Mouse (Mus musculus): Measurements from ENCODE around the gene Kank2. TPM values are rescaled to one million over a fixed set of nuclear protein-coding genes. Genes with fewer than 3 reads are reported as not detected.
A peak's percentile ranks its signal among the peaks of the same experiment; 100 is the strongest.

Gene Kank2
- polyA plus RNA-seq, 1 experiment from 2014 or later = 30.0 TPM

DNA sequence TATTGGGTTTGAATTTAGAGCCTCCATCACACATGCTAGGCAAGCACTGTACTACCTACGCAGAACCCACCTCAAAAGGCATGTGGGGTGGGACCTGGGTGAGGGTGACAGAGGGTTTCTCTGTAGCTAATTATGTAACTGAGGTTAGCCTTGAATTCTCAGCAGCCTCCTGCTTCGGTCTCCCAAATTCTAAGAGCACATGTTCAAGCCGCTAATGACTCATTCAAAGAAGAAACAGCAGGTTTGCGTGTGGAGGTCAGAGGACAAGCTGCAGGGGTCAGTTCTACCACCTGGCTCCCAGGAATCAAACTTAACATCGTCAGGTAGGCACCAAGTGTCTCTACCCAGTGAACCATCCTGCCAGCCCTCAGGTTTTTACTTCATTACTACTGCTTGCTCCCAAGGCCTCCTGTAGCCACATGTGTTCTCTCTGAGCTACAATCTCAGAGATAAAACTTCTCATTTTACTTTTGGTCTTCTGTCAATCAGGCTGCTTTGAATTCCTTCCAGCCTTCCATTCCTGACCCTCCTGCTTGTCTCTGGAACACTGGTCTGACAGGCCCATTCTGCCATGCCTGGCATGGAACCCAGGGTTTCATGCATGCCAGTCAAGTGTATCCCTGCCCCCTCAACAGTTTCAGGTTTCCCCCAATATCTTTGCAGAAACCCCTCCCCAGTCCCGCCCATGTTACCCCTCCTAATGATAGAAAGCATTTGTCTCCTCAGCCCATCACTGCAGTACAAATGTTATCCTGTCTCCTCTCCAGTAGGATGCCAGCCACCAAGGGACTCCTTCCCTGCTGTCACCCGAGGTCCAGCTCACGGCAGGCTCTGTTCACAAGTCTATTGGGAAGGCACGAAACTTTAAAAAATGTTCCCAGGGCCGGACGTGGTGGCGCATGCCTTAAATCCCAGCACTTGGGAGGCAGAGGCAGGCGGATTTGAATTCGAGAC, 39.7 kb downstream of the Kank2 start:
- peak overlapping the region; percentile 91 for H3K9ac ChIP-seq
- no peaks in the 10 kb centered on the region for H3K9me3 ChIP-seq
- no peaks in the 10 kb centered on the region for H3K27me3 ChIP-seq
- peak overlapping the region; percentile 80 for H3K4me2 ChIP-seq
- no peak for ATAC-seq (ENCODE audit: borderline replicate concordance, extremely low read depth, low FRiP score, low TSS enrichment)
- peak overlapping the region; percentile 83 for H3K4me3 ChIP-seq
- peaks cover 21% of the 10 kb centered on the region for H3K36me3 ChIP-seq
- no peak overlapping the region for H3K27ac ChIP-seq
- WGBS = 49% methylated on average over 14 of the region's 14 CpGs
- peaks cover 37% of the 10 kb centered on the region for H3K4me1 ChIP-seq

DNA sequence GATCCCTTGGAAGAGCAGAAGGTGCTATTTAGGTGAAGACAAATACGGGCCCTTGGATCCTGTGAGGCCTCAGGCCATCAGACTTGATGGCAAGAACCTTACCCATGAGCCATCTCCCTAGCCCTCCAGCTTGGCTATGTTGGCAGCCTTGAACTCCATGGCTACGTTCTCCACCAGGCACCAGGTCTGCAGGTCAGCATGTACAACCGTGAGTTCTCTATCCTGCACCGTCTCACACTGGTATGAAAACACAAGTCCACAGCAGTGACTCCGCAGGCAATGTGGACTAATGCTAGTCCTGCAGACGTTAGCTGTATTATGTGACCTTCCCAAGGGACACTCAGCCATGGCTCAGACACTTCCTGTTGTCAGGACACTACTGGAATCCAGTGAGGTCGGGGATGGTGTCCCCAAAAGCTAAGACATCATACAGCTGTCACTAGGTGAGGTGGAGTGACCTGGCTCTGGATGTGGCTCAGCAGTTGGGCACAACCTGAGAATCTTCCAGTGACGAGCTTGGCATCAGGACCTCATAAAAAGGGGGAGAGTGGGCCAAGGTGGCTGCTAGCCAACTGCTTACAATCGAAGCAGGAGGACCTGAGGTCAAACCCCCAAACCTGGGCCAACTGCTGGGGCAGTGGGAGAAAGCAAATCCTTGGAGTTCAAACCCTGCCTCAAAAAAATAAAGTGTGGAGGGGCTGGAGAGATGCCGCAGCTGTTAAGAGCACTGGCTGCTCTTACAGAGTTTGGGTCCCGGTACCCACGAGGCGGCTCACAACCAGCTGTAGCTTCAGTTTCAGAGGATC, 43.8 kb downstream of the Kank2 start:
- peaks cover 48% of the 10 kb centered on the region for H3K4me1 ChIP-seq

DNA sequence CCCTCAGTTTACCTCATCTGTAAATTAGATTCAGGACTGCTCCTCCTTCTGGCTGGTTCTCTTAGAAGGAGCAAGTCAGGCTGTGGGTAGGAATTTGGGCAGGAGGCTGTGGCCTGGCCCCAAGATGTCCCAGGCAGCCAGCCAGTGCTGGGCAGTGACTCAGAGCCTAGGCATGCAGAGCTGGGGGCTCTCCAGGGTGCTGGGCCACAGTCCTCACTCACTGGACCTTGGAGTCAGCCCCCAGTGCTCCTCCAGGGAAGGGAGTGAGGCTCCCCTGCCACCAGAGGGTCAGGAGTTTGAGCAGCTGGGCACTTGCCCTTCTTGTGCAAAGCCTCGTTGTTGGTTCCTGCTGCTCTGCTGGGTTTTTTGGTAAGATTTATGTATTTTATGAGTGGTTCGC, 44.5 kb downstream of the Kank2 start:
- Histone ChIP-seq H3K36me3 (peaks cover 30% of the 10 kb centered on the region), H3K27me3 (no peaks in the 10 kb centered on the region), H3K4me2 (no peak overlapping the region), H3K9ac (no peak overlapping the region), H3K4me3 (no peak overlapping the region), H3K9me3 (no peaks in the 10 kb centered on the region), H3K4me1 (peaks cover 41% of the 10 kb centered on the region), H3K27ac (peak overlapping the region; percentile 72)
- ATAC-seq (ENCODE audit: borderline replicate concordance, extremely low read depth, low FRiP score, low TSS enrichment) = peak; percentile 71
- whole genome bisulfite sequencing = 59% methylated on average over 2 of the region's 2 CpGs

More for the DNA sequence above, 43.8 kb downstream of the Kank2 start:
- Histone ChIP-seq H3K9me3 (no peaks in the 10 kb centered on the region), H3K27me3 (no peaks in the 10 kb centered on the region), H3K4me2 (no peak overlapping the region), H3K4me3 (no peak overlapping the region), H3K36me3 (peaks cover 24% of the 10 kb centered on the region), H3K9ac (no peak overlapping the region), H3K27ac (peak overlapping the region; percentile 72)
- no peak for ATAC-seq (ENCODE audit: borderline replicate concordance, extremely low read depth, low FRiP score, low TSS enrichment)
- 50% methylated on average over 13 of the region's 13 CpGs for WGBS

DNA sequence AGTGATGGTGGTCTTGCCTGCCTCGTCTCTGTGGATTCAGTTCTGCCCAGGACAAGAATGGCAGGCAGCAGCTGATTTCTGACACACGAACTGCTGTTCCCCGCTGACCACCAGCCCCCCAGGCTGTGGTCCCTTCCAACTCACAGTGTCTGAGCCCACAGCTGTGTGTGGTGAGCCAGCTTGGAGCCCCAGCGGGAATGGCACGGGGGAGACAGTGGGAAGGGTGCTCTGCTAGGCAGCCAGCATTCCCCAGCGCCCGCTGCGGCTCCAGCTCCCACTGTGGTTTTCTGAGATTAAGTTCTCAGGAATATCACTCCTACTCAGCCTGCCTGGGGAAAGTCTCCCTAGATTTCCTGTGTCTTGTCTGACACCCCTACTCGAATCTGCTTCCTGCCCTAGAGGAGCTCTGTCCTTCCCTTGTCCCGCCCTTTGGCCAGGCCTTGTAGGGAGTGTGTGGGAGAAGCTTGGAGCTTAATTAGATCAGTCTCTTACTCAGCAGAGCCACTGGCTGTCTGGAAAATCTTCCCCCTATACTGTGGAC, 46.2 kb downstream of the Kank2 start:
- Histone ChIP-seq H3K4me1 (peaks cover 47% of the 10 kb centered on the region), H3K36me3 (peaks cover 38% of the 10 kb centered on the region), H3K27ac (peak overlapping the region; percentile 53), H3K9me3 (no peaks in the 10 kb centered on the region), H3K4me3 (no peak overlapping the region), H3K4me2 (no peak overlapping the region), H3K27me3 (no peaks in the 10 kb centered on the region), H3K9ac (no peak overlapping the region)
- WGBS = 46% methylated on average over 10 of the region's 10 CpGs
- no peak for ATAC-seq (ENCODE audit: borderline replicate concordance, extremely low read depth, low FRiP score, low TSS enrichment)

DNA sequence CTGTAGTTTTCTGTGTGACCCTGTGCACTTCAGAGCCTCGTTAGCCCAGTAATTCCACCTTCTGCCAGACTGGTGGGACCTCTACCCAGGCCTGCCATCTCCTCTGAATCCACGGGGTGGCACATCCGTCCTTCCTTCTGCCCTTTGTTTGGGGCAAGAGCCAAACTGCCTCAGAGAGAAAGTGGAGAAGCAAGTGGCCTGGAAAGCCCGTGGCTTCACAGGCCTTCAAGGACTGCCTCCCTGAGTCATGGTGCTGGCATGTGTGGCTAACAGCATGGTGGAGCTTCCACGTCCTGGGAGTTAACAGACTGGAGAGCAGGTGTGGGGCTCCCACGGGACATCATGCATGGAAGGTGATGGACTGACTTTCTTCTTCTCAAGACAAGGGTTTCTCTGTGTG, 47.2 kb downstream of the Kank2 start:
- WGBS = 55% methylated on average over 6 of the region's 6 CpGs
- Histone ChIP-seq H3K4me1 (peaks cover 49% of the 10 kb centered on the region), H3K36me3 (peaks cover 38% of the 10 kb centered on the region), H3K4me2 (no peak overlapping the region), H3K4me3 (no peak overlapping the region), H3K27me3 (no peaks in the 10 kb centered on the region), H3K9me3 (no peaks in the 10 kb centered on the region), H3K27ac (peak overlapping the region; percentile 21; the same call in 1 of the 2 replicates), H3K9ac (no peak overlapping the region)
- no peak for ATAC-seq (ENCODE audit: borderline replicate concordance, extremely low read depth, low FRiP score, low TSS enrichment)

DNA sequence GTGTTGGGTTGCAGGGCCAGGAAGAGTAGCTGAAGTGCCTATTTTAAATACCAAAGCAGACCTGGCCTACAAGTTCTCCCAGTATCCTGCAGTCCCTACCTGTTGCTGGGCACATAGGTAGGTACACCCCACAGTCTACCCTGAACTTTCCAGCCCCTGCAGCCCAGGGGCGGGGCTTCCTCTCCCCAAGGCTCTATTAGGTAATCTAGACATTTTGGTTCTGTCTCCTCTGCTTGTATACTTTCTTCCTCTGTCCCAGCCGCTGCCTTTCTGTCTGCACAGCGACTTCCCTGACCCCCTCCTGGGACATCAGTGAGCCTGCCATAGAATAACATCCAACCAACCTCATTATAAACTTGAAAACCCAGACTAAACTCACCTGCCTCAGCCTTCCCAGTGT, 48.2 kb downstream of the Kank2 start:
- 78% methylated on average over 3 of the region's 3 CpGs for WGBS
- H3K4me3 ChIP-seq = no peak overlapping the region
- no peaks in the 10 kb centered on the region for H3K27me3 ChIP-seq
- ATAC-seq (ENCODE audit: borderline replicate concordance, extremely low read depth, low FRiP score, low TSS enrichment) = no peak
- no peaks in the 10 kb centered on the region for H3K9me3 ChIP-seq
- peaks cover 40% of the 10 kb centered on the region for H3K36me3 ChIP-seq
- H3K9ac ChIP-seq = no peak overlapping the region
- H3K27ac ChIP-seq = peak overlapping the region; percentile 62
- no peak overlapping the region for H3K4me2 ChIP-seq
- H3K4me1 ChIP-seq = peaks cover 49% of the 10 kb centered on the region

DNA sequence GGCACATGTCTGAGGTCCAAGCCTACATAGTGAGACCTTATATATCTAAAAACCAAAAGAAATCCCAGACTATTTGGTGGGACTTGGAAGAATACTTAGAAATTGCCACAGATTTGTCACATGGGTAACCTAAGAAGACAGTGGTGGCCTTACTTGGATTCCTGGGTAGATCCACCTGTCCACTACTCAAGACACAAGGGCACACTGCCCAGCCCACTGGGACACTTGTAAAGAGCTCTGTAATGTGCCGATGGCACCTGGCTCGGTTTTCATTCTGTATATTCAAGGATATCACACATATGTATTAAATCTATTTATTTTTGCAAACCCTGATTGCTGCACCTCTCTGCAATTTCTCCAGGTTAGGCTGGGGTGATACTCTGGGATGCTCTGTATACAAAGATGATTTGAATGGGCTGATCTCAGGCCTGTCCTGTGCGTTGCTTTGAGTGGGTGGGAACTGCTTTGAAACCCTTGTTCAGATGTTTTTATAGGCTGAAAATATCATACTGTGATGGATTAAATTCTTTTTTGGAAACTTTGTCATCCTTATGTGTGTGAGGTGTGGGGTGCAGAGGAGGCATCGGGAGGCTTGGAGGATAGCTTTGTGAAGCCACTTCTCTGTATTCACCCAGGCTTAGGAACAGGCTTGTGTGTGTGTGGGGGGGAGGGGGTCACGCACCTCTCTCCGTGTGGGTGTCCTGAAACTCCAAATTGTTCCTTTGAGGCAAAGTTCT, 49.0 kb downstream of the Kank2 start:
- no peak overlapping the region for H3K4me2 ChIP-seq
- peak overlapping the region; percentile 62 for H3K27ac ChIP-seq
- no peak for ATAC-seq (ENCODE audit: borderline replicate concordance, extremely low read depth, low FRiP score, low TSS enrichment)
- no peak overlapping the region for H3K4me3 ChIP-seq
- H3K4me1 ChIP-seq = peaks cover 44% of the 10 kb centered on the region
- no peaks in the 10 kb centered on the region for H3K27me3 ChIP-seq
- H3K36me3 ChIP-seq = peaks cover 49% of the 10 kb centered on the region
- no peak overlapping the region for H3K9ac ChIP-seq
- 78% methylated on average over 6 of the region's 6 CpGs for WGBS
- H3K9me3 ChIP-seq = no peaks in the 10 kb centered on the region

DNA sequence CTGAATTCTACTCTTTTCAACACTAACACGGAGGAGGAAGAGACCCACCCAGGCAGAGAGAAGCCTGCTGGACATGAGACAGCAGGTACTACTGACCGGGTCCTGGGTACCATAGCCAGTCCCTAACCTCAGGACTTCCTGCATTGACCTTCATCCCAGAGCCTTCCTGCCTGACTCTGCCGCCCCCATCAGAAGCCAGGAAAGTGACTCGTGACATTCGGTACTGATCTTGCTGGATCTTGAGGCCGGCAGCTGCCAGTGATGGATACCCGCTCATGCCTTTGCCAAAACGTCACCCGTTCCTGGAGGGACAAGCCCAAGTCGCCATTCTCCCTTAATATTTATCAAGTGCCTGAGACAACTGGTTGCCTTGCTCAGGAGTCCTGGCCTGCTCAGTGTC, 50.1 kb downstream of the Kank2 start:
- WGBS = 59% methylated on average over 10 of the region's 10 CpGs
- Histone ChIP-seq H3K9ac (no peak overlapping the region), H3K9me3 (no peaks in the 10 kb centered on the region), H3K27ac (peak overlapping the region; percentile 48), H3K36me3 (peaks cover 59% of the 10 kb centered on the region), H3K4me2 (no peak overlapping the region), H3K4me3 (no peak overlapping the region), H3K4me1 (peaks cover 33% of the 10 kb centered on the region), H3K27me3 (no peaks in the 10 kb centered on the region)
- no peak for ATAC-seq (ENCODE audit: borderline replicate concordance, extremely low read depth, low FRiP score, low TSS enrichment)

DNA sequence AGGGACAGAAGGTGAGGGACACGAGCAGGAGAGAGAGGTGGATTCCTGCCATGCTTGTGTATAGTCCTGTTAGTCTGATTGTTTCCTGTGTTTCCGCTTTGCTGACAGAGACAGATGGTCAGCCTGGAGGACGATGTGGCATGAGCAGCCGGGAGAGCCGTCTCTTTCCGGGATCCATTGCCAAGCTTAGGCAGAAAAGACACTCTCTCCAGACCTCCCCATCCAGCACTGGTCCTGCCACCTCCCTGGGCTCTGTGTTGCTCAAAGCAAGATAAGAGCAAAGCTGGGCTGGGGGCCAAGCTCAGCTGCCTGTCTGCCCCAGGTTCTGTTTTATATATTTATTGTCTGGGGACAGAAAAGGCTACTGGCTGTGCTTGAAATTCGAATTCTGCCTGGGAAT, 50.5 kb downstream of the Kank2 start:
- H3K4me2 ChIP-seq = no peak overlapping the region
- peaks cover 28% of the 10 kb centered on the region for H3K4me1 ChIP-seq
- H3K4me3 ChIP-seq = no peak overlapping the region
- no peaks in the 10 kb centered on the region for H3K9me3 ChIP-seq
- no peaks in the 10 kb centered on the region for H3K27me3 ChIP-seq
- peak; percentile 75 for ATAC-seq (ENCODE audit: borderline replicate concordance, extremely low read depth, low FRiP score, low TSS enrichment)
- H3K9ac ChIP-seq = no peak overlapping the region
- WGBS = 33% methylated on average over 7 of the region's 7 CpGs
- H3K27ac ChIP-seq = peak overlapping the region; percentile 48
- peaks cover 60% of the 10 kb centered on the region for H3K36me3 ChIP-seq

DNA sequence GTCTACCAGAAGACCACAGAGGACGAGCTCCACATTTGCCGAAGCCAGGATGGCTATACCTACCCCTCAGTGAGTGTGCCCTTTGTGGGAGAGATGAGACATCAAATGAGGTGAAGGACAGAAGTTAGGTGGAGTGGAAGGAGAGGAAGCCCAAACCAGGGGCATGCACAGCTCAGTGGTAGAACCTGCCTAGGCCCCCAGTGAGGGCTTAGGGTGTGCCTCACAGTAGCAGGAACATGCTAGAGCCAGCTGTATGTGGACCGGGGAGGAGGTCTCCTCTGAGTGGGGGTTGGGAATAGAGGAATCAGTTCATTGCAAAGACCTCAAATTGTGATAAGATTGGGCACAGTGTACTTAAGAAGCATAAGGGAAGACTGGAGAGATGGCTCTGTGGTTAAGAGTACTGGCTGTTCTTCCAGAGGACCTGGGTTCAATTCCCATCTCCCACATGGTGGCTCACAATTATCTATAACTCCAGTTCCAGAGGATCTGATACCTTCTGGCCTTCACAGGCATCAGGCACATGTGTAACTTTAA, 51.2 kb downstream of the Kank2 start:
- WGBS = 77% methylated on average over 3 of the region's 3 CpGs
- no peaks in the 10 kb centered on the region for H3K9me3 ChIP-seq
- peaks cover 67% of the 10 kb centered on the region for H3K36me3 ChIP-seq
- no peak overlapping the region for H3K4me3 ChIP-seq
- no peak overlapping the region for H3K4me2 ChIP-seq
- no peak overlapping the region for H3K9ac ChIP-seq
- ATAC-seq (ENCODE audit: borderline replicate concordance, extremely low read depth, low FRiP score, low TSS enrichment) = no peak
- H3K4me1 ChIP-seq = peaks cover 23% of the 10 kb centered on the region
- peak overlapping the region; percentile 48 for H3K27ac ChIP-seq
- H3K27me3 ChIP-seq = no peaks in the 10 kb centered on the region

DNA sequence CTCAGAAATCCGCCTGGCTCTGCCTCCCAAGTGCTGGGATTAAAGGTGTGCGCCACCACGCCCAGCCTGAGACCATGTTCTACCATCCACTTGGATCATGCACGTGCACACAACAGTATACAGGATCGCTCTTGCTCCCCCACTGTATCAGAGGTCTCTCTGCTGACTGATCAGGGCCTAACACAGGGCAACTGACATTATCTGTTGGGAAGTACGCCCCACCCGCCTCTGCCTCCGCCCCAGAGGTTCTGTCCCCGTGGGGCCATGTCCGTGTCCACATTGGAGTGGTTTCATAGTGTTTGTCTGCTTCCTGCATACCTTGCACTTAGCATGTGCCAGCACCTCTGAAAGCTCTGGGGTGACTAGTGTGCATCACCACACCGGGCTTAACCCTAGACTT, 57.0 kb downstream of the Kank2 start:
- ATAC-seq (ENCODE audit: borderline replicate concordance, extremely low read depth, low FRiP score, low TSS enrichment) = no peak
- no peak overlapping the region for H3K9ac ChIP-seq
- WGBS = 91% methylated on average over 11 of the region's 11 CpGs
- no peak overlapping the region for H3K4me3 ChIP-seq
- H3K27ac ChIP-seq = no peak overlapping the region
- H3K4me1 ChIP-seq = peaks cover 6% of the 10 kb centered on the region
- no peak overlapping the region for H3K4me2 ChIP-seq
- H3K27me3 ChIP-seq = no peaks in the 10 kb centered on the region
- H3K9me3 ChIP-seq = no peaks in the 10 kb centered on the region
- H3K36me3 ChIP-seq = peaks cover 89% of the 10 kb centered on the region

All from lung, embryonic 15.5 days (tissue).